Mouse (Mus musculus): ENCODE measurements around the gene Slc29a4. TPM values are rescaled to one million over a fixed set of nuclear protein-coding genes. Genes with fewer than 3 reads are reported as not detected.

Gene Slc29a4
- total RNA-seq, 1 experiment from 2014 or later = 22.6 TPM

- DNase-seq = peak; percentile 43
Measured at GRCm38 (mm10) chr5:142696258-142696657, 3.9 kb downstream of the Slc29a4 start.

GRCm38 (mm10) chr5:142696865-142697264, 4.6 kb downstream of the Slc29a4 start:
- no peak for DNase-seq

GRCm38 (mm10) chr5:142697742-142698141, 5.4 kb downstream of the Slc29a4 start:
- no peak for DNase-seq

GRCm38 (mm10) chr5:142700842-142701589, 8.7 kb downstream of the Slc29a4 start:
- DNase-seq = no peak

GRCm38 (mm10) chr5:142701651-142702510, 9.6 kb downstream of the Slc29a4 start:
- DNase-seq = peak; percentile 81

- peak; percentile 47 for DNase-seq
Measured at GRCm38 (mm10) chr5:142702511-142703138, 10.3 kb downstream of the Slc29a4 start.

GRCm38 (mm10) chr5:142703569-142703968, 11.3 kb downstream of the Slc29a4 start:
- no peak for DNase-seq

- DNase-seq = peak; percentile 52
Measured at GRCm38 (mm10) chr5:142707709-142708108, 15.4 kb downstream of the Slc29a4 start.

GRCm38 (mm10) chr5:142709436-142709835, 17.1 kb downstream of the Slc29a4 start:
- no peak for DNase-seq

- peak; percentile 54 for DNase-seq
Measured at GRCm38 (mm10) chr5:142712373-142712772, 20.1 kb downstream of the Slc29a4 start.

GRCm38 (mm10) chr5:142713966-142714365, 21.7 kb downstream of the Slc29a4 start:
- peak; percentile 48 for DNase-seq

- no peak for DNase-seq
Measured at GRCm38 (mm10) chr5:142715059-142715458, 22.7 kb downstream of the Slc29a4 start.

GRCm38 (mm10) chr5:142716056-142716455, 23.7 kb downstream of the Slc29a4 start:
- DNase-seq = no peak

- DNase-seq = peak; percentile 90
Measured at GRCm38 (mm10) chr5:142718037-142718436, 25.7 kb downstream of the Slc29a4 start.

GRCm38 (mm10) chr5:142718486-142718885, 26.2 kb downstream of the Slc29a4 start:
- DNase-seq = no peak

- no peak for DNase-seq
Measured at GRCm38 (mm10) chr5:142719897-142720296, 27.6 kb downstream of the Slc29a4 start.

- peak; percentile 84 for DNase-seq
Measured at GRCm38 (mm10) chr5:142723520-142724133, 31.3 kb downstream of the Slc29a4 start.

GRCm38 (mm10) chr5:142724265-142724664, 32.0 kb downstream of the Slc29a4 start:
- no peak for DNase-seq

- DNase-seq = no peak
Measured at GRCm38 (mm10) chr5:142726748-142727147, 34.4 kb downstream of the Slc29a4 start.

GRCm38 (mm10) chr5:142728301-142728700, 36.0 kb downstream of the Slc29a4 start:
- no peak for DNase-seq

GRCm38 (mm10) chr5:142730295-142730694, 38.0 kb downstream of the Slc29a4 start:
- DNase-seq = no peak

GRCm38 (mm10) chr5:142731916-142732315, 39.6 kb downstream of the Slc29a4 start:
- DNase-seq = peak; percentile 65

Data from adrenal gland, postnatal 14 days (tissue).